Mouse (Mus musculus) embryonic facial prominence, embryonic 12.5 days (tissue): ENCODE measurements around the gene Mycl. TPM values are rescaled to one million over a fixed set of nuclear protein-coding genes. Genes with fewer than 3 reads are reported as not detected.

Source experiments
- polyA plus RNA-seq: library from polyadenylated mRNA; unstranded; fragments of >200 nt; fragmentation: Nextera tagmentation; extraction: Ambion mirVana; gene quantifications from 2 replicates; pipeline ENCODE4 v1.2.1, GENCODE M21; 2016

The Mycl gene
- polyA plus RNA-seq, 1 experiment from 2014 or later: 46.4 TPM

Other genes starting within 250 kb of the Mycl start
- gene Ppt1, start 159.4 kb upstream of the Mycl start, polyA plus RNA-seq: 66.0 and 67.0 TPM in 2 replicates
- 51.0 and 52.3 TPM in 2 replicates for gene Cap1, start 109.6 kb upstream of the Mycl start, polyA plus RNA-seq
- 6.6 and 7.0 TPM in 2 replicates for gene Mfsd2a, start 34.5 kb upstream of the Mycl start, polyA plus RNA-seq
- 21.3 and 23.4 TPM in 2 replicates for gene Trit1, start 20.9 kb downstream of the Mycl start, polyA plus RNA-seq
- gene Bmp8b, start 109.5 kb downstream of the Mycl start, polyA plus RNA-seq: 0.47 and 0.55 TPM in 2 replicates
- 0.15 and 0.31 TPM in 2 replicates for gene Oxct2b, start 120.6 kb downstream of the Mycl start, polyA plus RNA-seq
- 108 and 110 TPM in 2 replicates for gene Ppie, start 144.3 kb downstream of the Mycl start, polyA plus RNA-seq
- gene Hpcal4, start 187.6 kb downstream of the Mycl start, polyA plus RNA-seq: 0.55 and 0.75 TPM in 2 replicates
- not detected in 2 replicates for gene Nt5c1a, start 205.9 kb downstream of the Mycl start, polyA plus RNA-seq
- gene Heyl, start 237.9 kb downstream of the Mycl start, polyA plus RNA-seq: 7.2 and 7.9 TPM in 2 replicates